Mouse (Mus musculus) C2C12 (cell line): ENCODE data around the gene Oas1g. TPM values are rescaled to one million over a fixed set of nuclear protein-coding genes. Genes with fewer than 3 reads are reported as not detected.
"Not testable (repeated sequence)": the region's sequence is repeated elsewhere in the genome, so short reads cannot be mapped to it uniquely, and the experiment has no call there.

Source experiments
- H3K27me3 ChIP-seq: one replicate; pipeline ENCODE4 v1.6.1; 2011; ENCODE audit not compliant: control insufficient read depth, insufficient read depth, insufficient read length
- H3K36me3 ChIP-seq: one replicate; pipeline ENCODE4 v1.6.1; 2011; ENCODE audit not compliant: control insufficient read depth, insufficient read depth
- H3K4me3 ChIP-seq: one replicate; pipeline ENCODE4 v1.5.1; 2011; ENCODE audit warnings: mild to moderate bottlenecking, control low read depth; ENCODE audit not compliant: poor library complexity, insufficient read depth, severe bottlenecking
- H3K79me2 ChIP-seq: one replicate; pipeline ENCODE4 v1.6.1; 2011; ENCODE audit not compliant: control insufficient read depth, insufficient read depth
- H3K79me3 ChIP-seq: one replicate; pipeline ENCODE4 v1.6.1; 2011; ENCODE audit warnings: low read depth, control low read depth
- H3ac ChIP-seq: one replicate; pipeline ENCODE3; 2011; ENCODE audit warnings: low read depth; ENCODE audit not compliant: control insufficient read depth, insufficient read length
- CEBPB ChIP-seq: IDR thresholded peaks from one replicate; pipeline ENCODE4 v1.6.1; 2011; ENCODE audit warnings: low read depth, mild to moderate bottlenecking, control low read depth, moderate library complexity
- CTCF ChIP-seq: IDR thresholded peaks from one replicate; pipeline ENCODE4 v1.5.1; 2011; ENCODE audit not compliant: control insufficient read depth, insufficient read depth, insufficient read length
- FOSL1 ChIP-seq: IDR thresholded peaks from one replicate; pipeline ENCODE4 v1.8.0; 2011; ENCODE audit warnings: mild to moderate bottlenecking, low read length; ENCODE audit not compliant: poor library complexity, insufficient read depth, severe bottlenecking
- MAX ChIP-seq: IDR thresholded peaks from one replicate; pipeline ENCODE4 v1.6.1; 2011; ENCODE audit warnings: mild to moderate bottlenecking, control low read depth
- MYOD1 ChIP-seq: IDR thresholded peaks from one replicate; pipeline ENCODE4 v1.6.1; 2011; ENCODE audit warnings: low read depth; ENCODE audit not compliant: control insufficient read depth, insufficient read length
- MYOG ChIP-seq: IDR thresholded peaks from one replicate; pipeline ENCODE4 v1.6.1; 2011; ENCODE audit not compliant: control insufficient read depth, insufficient read length; ENCODE audit errors: extremely low read depth
- USF1 ChIP-seq: IDR thresholded peaks from one replicate; pipeline ENCODE4 v1.6.1; 2011; ENCODE audit warnings: low read depth, mild to moderate bottlenecking, control low read depth, moderate library complexity
- long read RNA-seq, 2 experiments: library from polyadenylated mRNA; unstranded; transcript quantifications; one replicate each; pipeline ENCODE4 v2.0.0; 2019 to 2020
- polyA plus RNA-seq: library from polyadenylated mRNA; unstranded; fragments of >200 nt; fragmentation: generic; extraction: Trizol; gene quantifications from one replicate; pipeline ENCODE4 v1.2.1, GENCODE M21; 2012; ENCODE audit warnings: missing spikeins

Oas1g gene
- polyA plus RNA-seq, result not detected
- long read RNA-seq, experiment 1, result 0 reads
- long read RNA-seq, experiment 2, result 0 reads

GRCm38 (mm10) chr5:120887413-120887812 is at the start of gene Oas1g:
TSS of gene Oas1g (minus strand) at chr5:120887613.
- not testable (repeated sequence) for H3K4me3 ChIP-seq

GRCm38 (mm10) chr5:120933966-120934365 is 46.6 kb upstream of the Oas1g start:
- no peaks in the 10 kb centered on the region for H3K27me3 ChIP-seq
- no peaks in the 10 kb centered on the region for H3K79me2 ChIP-seq
- no peaks in the 10 kb centered on the region for H3K36me3 ChIP-seq
- no peaks in the 10 kb centered on the region for H3K79me3 ChIP-seq
- TF ChIP-seq USF1 (no peak), MYOD1 (no peak), MAX (no peak), MYOG (no peak), FOSL1 (no peak), CTCF (no peak), CEBPB (no peak)
- no peak overlapping the region for H3K4me3 ChIP-seq
- no peak overlapping the region for H3ac ChIP-seq

More at GRCm38 (mm10) chr5:120887413-120887812, at the start of gene Oas1g:
- not testable (repeated sequence) for H3K27me3 ChIP-seq, H3ac ChIP-seq, H3K36me3 ChIP-seq, H3K79me2 ChIP-seq, H3K79me3 ChIP-seq

GRCm38 (mm10) chr5:120927036-120927435 is 39.6 kb upstream of the Oas1g start:
- H3K36me3 ChIP-seq, result no peaks in the 10 kb centered on the region
- no peaks in the 10 kb centered on the region for H3K79me3 ChIP-seq
- H3ac ChIP-seq, result no peak overlapping the region
- H3K79me2 ChIP-seq, result no peaks in the 10 kb centered on the region
- H3K27me3 ChIP-seq, result no peaks in the 10 kb centered on the region
- no peak for TF ChIP-seq MYOD1
- TF ChIP-seq CEBPB, result no peak
- no peak for TF ChIP-seq CTCF
- TF ChIP-seq FOSL1, result no peak
- no peak for TF ChIP-seq MAX
- no peak for TF ChIP-seq MYOG
- TF ChIP-seq USF1, result no peak
- no peak overlapping the region for H3K4me3 ChIP-seq

- not testable (repeated sequence) for H3ac ChIP-seq, H3K36me3 ChIP-seq, H3K79me2 ChIP-seq, H3K79me3 ChIP-seq, H3K4me3 ChIP-seq, H3K27me3 ChIP-seq
Observed at GRCm38 (mm10) chr5:120926311-120926710, 38.9 kb upstream of the Oas1g start.

GRCm38 (mm10) chr5:120924520-120924919 is 37.1 kb upstream of the Oas1g start:
- H3K79me3 ChIP-seq, H3ac ChIP-seq, H3K27me3 ChIP-seq, H3K4me3 ChIP-seq, H3K79me2 ChIP-seq, H3K36me3 ChIP-seq: not testable (repeated sequence)

- Histone ChIP-seq H3K79me2 (no peaks in the 10 kb centered on the region), H3ac (no peak overlapping the region), H3K36me3 (no peaks in the 10 kb centered on the region), H3K79me3 (no peaks in the 10 kb centered on the region), H3K4me3 (no peak overlapping the region), H3K27me3 (no peaks in the 10 kb centered on the region)
- TF ChIP-seq MYOG (no peak), CEBPB (no peak), MAX (no peak), MYOD1 (no peak), CTCF (no peak), USF1 (no peak), FOSL1 (no peak)
Observed at GRCm38 (mm10) chr5:120923969-120924368, 36.6 kb upstream of the Oas1g start.

GRCm38 (mm10) chr5:120920296-120920695 is 32.9 kb upstream of the Oas1g start:
- Histone ChIP-seq H3K4me3 (no peak overlapping the region), H3K79me3 (no peaks in the 10 kb centered on the region), H3K79me2 (no peaks in the 10 kb centered on the region), H3K36me3 (no peaks in the 10 kb centered on the region), H3K27me3 (no peaks in the 10 kb centered on the region), H3ac (no peak overlapping the region)
- no peak for TF ChIP-seq CEBPB
- no peak for TF ChIP-seq USF1
- no peak for TF ChIP-seq FOSL1
- no peak for TF ChIP-seq CTCF
- no peak for TF ChIP-seq MAX
- TF ChIP-seq MYOD1, result no peak
- TF ChIP-seq MYOG, result no peak

GRCm38 (mm10) chr5:120919156-120919935 is 31.9 kb upstream of the Oas1g start:
- not testable (repeated sequence) for H3K36me3 ChIP-seq, H3K27me3 ChIP-seq, H3K79me3 ChIP-seq, H3ac ChIP-seq, H3K4me3 ChIP-seq, H3K79me2 ChIP-seq

- H3K36me3 ChIP-seq, H3K79me3 ChIP-seq, H3ac ChIP-seq, H3K4me3 ChIP-seq, H3K27me3 ChIP-seq, H3K79me2 ChIP-seq: not testable (repeated sequence)
Observed at GRCm38 (mm10) chr5:120914204-120914603, 26.8 kb upstream of the Oas1g start, which contains the start of gene Oas1d. TSS of gene Oas1d (plus strand) at chr5:120914536.
